Mouse (Mus musculus) thymus, postnatal 25 days (tissue): ENCODE results near the gene Rab13.

ENCODE experiments used
- DNase-seq: peaks from one replicate; pipeline ENCODE4 v3.0.0; 2022

The Rab13 gene

GRCm38 (mm10) chr3:90263121-90263771 lies 49.8 kb downstream of the Rab13 start:
- no peak for DNase-seq

- DNase-seq = no peak
Observed at GRCm38 (mm10) chr3:90264687-90265033, 51.2 kb downstream of the Rab13 start.

- peak; percentile 92 for DNase-seq
Observed at GRCm38 (mm10) chr3:90265034-90265931, 51.8 kb downstream of the Rab13 start, which contains the start of gene Dennd4b. Gene Dennd4b (plus strand): TSS chr3:90265185.

- peak; percentile 69 for DNase-seq
Observed at GRCm38 (mm10) chr3:90265932-90266741, 52.6 kb downstream of the Rab13 start.

GRCm38 (mm10) chr3:90266901-90267775 lies 53.6 kb downstream of the Rab13 start:
- peak; percentile 35 for DNase-seq

GRCm38 (mm10) chr3:90268190-90268589 lies 54.7 kb downstream of the Rab13 start:
- DNase-seq = no peak

- no peak for DNase-seq
Observed at GRCm38 (mm10) chr3:90268971-90269370, 55.5 kb downstream of the Rab13 start.

- DNase-seq = no peak
Observed at GRCm38 (mm10) chr3:90270784-90271183, 57.3 kb downstream of the Rab13 start.

GRCm38 (mm10) chr3:90272170-90272569 lies 58.7 kb downstream of the Rab13 start:
- no peak for DNase-seq

- no peak for DNase-seq
Observed at GRCm38 (mm10) chr3:90273855-90274254, 60.4 kb downstream of the Rab13 start.

- no peak for DNase-seq
Observed at GRCm38 (mm10) chr3:90275286-90275685, 61.8 kb downstream of the Rab13 start.
